Mouse (Mus musculus) midbrain, embryonic 13.5 days (tissue): Measurements from ENCODE around the gene Sec1. TPM values are rescaled to one million over a fixed set of nuclear protein-coding genes. Genes with fewer than 3 reads are reported as not detected.
A peak's percentile ranks its signal among the peaks of the same experiment; 100 is the strongest.

ENCODE experiments used
- ATAC-seq: fragments of 200-750 bp; cut with Nextera tagmentation; 2 replicates; pipeline ENCODE4 v1.8.0; 2017; ENCODE audit warnings: mild to moderate bottlenecking, moderate TSS enrichment, moderate library complexity
- H3K27ac ChIP-seq: fragments of 300-500 bp; sonication (generic); 2 replicates; pipeline ENCODE4 v1.5.1; 2015; ENCODE audit warnings: inconsistent platforms, mild to moderate bottlenecking, moderate library complexity
- H3K27me3 ChIP-seq: fragments of 300-500 bp; sonication (generic); 2 replicates; pipeline ENCODE4 v1.6.1; 2015; ENCODE audit warnings: mild to moderate bottlenecking, inconsistent platforms
- H3K36me3 ChIP-seq: fragments of 300-500 bp; sonication (generic); 2 replicates; pipeline ENCODE4 v1.6.1; 2015; ENCODE audit warnings: mild to moderate bottlenecking, inconsistent platforms
- H3K4me1 ChIP-seq: fragments of 300-500 bp; sonication (generic); replicated peaks from 2 replicates; pipeline ENCODE4 v1.6.1; 2015; ENCODE audit warnings: inconsistent platforms
- H3K4me2 ChIP-seq: fragments of 300-500 bp; sonication (generic); replicated peaks from 2 replicates; pipeline ENCODE4 v1.6.1; 2015; ENCODE audit warnings: moderate library complexity, mild to moderate bottlenecking, inconsistent platforms
- H3K4me3 ChIP-seq: fragments of 300-500 bp; sonication (generic); replicated peaks from 2 replicates; pipeline ENCODE4 v1.5.1; 2015; ENCODE audit warnings: mild to moderate bottlenecking, inconsistent platforms
- H3K9ac ChIP-seq: fragments of 300-500 bp; sonication (generic); replicated peaks from 2 replicates; pipeline ENCODE4 v1.6.1; 2015; ENCODE audit warnings: mild to moderate bottlenecking, inconsistent platforms
- H3K9me3 ChIP-seq: fragments of 300-500 bp; sonication (generic); 2 replicates; pipeline ENCODE4 v1.6.1; 2016; ENCODE audit warnings: mild to moderate bottlenecking, inconsistent platforms
- WGBS: fragments of 180-500 bp; shearing (Covaris S2); methylation state at CpG from one replicate; pipeline ENCODE4 v1.1.7; 2015; 5-methylcytosine and 5-hydroxymethylcytosine counted together
- polyA plus RNA-seq: library from polyadenylated mRNA; unstranded; fragments of >200 nt; fragmentation: Nextera tagmentation; extraction: Ambion mirVana; gene quantifications from 2 replicates; pipeline ENCODE4 v1.2.1, GENCODE M21; 2015

Sec1 gene
- polyA plus RNA-seq, 1 experiment from 2014 or later, result 0.31 TPM

- H3K36me3 ChIP-seq, result no peaks in the 10 kb centered on the region
- H3K9me3 ChIP-seq, result no peaks in the 10 kb centered on the region
- peak overlapping the region; percentile 92 for H3K4me2 ChIP-seq
- peaks cover 69% of the 10 kb centered on the region for H3K4me1 ChIP-seq
- no peak for ATAC-seq
- H3K9ac ChIP-seq, result no peak overlapping the region
- peaks cover 28% of the 10 kb centered on the region for H3K27me3 ChIP-seq
- H3K4me3 ChIP-seq, result peak overlapping the region; percentile 52; the same call in 1 of the 2 replicates
- 83% methylated on average over 11 of the region's 11 CpGs for WGBS
- H3K27ac ChIP-seq, result no peak overlapping the region
Measured at GRCm38 (mm10) chr7:45701607-45702006, 7.4 kb upstream of the Sec1 start.

DNA sequence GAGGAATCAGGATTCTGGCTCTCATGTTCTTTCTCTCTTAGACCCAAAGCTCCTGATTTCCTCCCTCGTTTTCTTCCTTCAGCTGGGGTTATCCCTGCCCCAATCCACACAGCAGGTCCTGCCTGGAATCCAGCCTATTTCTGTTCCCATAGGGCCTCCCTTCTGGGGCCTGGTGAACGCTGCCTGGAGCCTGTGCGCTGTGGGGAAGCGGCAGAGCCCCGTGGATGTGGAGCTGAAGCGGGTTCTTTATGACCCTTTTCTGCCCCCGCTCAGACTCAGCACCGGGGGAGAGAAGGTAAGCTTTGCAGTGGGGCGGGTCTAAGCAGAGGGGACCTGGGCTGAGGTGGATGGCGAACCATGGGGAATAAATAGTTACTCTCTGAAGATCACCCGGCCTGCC, 6.9 kb upstream of the Sec1 start:
- WGBS, result 28% methylated on average over 11 of the region's 11 CpGs
- H3K4me3 ChIP-seq, result peak overlapping the region; percentile 52
- H3K36me3 ChIP-seq, result no peaks in the 10 kb centered on the region
- peaks cover 63% of the 10 kb centered on the region for H3K4me1 ChIP-seq
- peaks cover 28% of the 10 kb centered on the region for H3K27me3 ChIP-seq
- H3K9me3 ChIP-seq, result no peaks in the 10 kb centered on the region
- H3K27ac ChIP-seq, result peak overlapping the region; percentile 85
- H3K4me2 ChIP-seq, result peak overlapping the region; percentile 92
- H3K9ac ChIP-seq, result peak overlapping the region; percentile 53
- ATAC-seq, result no peak

DNA sequence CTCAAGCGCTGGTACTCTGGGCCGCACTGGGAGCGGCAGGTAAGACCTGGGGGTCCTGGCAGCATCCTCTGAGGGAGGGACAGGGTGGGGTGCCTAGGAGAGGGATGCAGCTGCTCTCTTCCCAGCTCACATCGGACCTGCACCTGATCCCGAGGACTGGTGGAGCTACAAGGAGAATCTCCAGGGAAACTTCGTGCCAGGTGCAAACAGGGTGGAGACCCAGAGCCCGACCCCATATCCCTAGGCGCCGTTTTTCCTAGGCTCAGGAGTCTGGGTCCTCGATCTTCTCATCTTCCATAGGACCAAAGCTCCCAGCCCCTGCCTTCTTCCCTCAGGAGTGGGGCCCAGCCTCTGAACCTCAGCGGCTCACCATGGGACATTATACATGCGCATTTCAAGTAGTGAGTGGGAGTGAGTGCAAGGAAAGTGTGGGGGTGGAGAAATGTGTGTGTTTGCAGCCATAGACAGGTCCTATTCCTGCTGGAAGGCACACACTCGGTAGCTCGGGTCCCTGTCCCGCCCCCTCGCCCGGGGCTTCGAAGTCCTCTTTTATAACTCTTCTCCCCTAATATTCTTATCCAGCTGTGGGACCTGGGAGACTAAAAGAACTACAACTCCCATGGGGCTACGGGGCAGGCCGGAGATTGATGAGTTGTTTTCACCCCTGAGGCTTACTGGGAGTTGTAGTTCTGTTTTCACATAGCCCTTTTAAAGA, 6.3 kb upstream of the Sec1 start:
- peak overlapping the region; percentile 80 for H3K9ac ChIP-seq
- peaks cover 28% of the 10 kb centered on the region for H3K27me3 ChIP-seq
- 0% methylated on average over 20 of the region's 20 CpGs for whole genome bisulfite sequencing
- H3K4me2 ChIP-seq, result peak overlapping the region; percentile 92
- H3K4me1 ChIP-seq, result peaks cover 57% of the 10 kb centered on the region
- no peaks in the 10 kb centered on the region for H3K9me3 ChIP-seq
- peak overlapping the region; percentile 52 for H3K4me3 ChIP-seq
- peak; percentile 10 for ATAC-seq
- H3K36me3 ChIP-seq, result no peaks in the 10 kb centered on the region
- H3K27ac ChIP-seq, result peak overlapping the region; percentile 85

DNA sequence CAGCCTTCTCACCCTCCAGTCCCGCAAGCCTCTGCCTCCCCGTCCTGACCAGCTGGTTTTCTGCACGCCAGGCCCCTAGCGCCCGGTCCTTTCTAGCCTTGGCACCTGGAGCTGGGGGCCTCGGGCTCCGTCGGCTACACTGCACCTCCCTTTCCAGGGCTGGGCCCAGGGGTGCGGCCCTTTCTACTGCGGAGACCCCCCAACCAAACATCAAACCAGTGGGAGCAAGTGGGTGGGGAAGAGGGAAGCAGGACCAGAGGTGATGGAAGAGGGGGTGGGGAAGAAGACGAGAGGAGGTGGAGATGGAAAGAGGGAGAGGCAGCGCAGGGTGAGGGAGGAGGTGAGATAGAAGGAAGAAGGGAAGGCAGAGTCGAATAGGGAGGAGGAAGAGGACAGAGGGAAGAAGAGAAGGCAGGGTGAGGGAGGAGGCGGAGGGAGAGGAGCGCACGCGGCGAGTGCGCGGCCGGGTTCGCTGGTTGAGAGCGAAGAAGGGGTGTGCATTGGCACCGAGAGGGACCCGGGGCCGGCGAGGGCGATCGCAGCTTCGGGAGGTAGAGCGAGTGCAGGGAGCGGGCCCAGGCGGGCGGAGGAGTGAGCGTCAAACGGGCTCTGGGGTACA, 5.4 kb upstream of the Sec1 start, which contains the start of gene Car11:
TSS of gene Car11 (plus strand) at position 321 of the 619 bp plus-strand sequence.
- H3K27ac ChIP-seq, result peak within 1 kb of the TSS; percentile 85
- H3K27me3 ChIP-seq, result peaks cover 28% of the 10 kb centered on the region
- peak within 1 kb of the TSS; percentile 52 for H3K4me3 ChIP-seq
- peak within 1 kb of the TSS; percentile 92 for H3K4me2 ChIP-seq
- H3K9ac ChIP-seq, result peak within 1 kb of the TSS; percentile 80
- peaks cover 57% of the 10 kb centered on the region for H3K4me1 ChIP-seq
- H3K9me3 ChIP-seq, result no peaks in the 10 kb centered on the region
- 2% methylated on average over 36 of the region's 36 CpGs for WGBS
- ATAC-seq, result no peak
- H3K36me3 ChIP-seq, result no peaks in the 10 kb centered on the region

- 78% methylated on average over 7 of the region's 7 CpGs for whole genome bisulfite sequencing
- ATAC-seq, result no peak
- Histone ChIP-seq H3K27ac (no peak overlapping the region), H3K9ac (no peak overlapping the region), H3K4me1 (peaks cover 43% of the 10 kb centered on the region), H3K4me3 (no peak overlapping the region), H3K4me2 (no peak overlapping the region), H3K27me3 (peaks cover 28% of the 10 kb centered on the region), H3K36me3 (no peaks in the 10 kb centered on the region), H3K9me3 (no peaks in the 10 kb centered on the region)
Measured at GRCm38 (mm10) chr7:45697894-45698293, 3.7 kb upstream of the Sec1 start.

- peaks cover 19% of the 10 kb centered on the region for H3K4me1 ChIP-seq
- 13% methylated on average over 6 of the region's 6 CpGs for WGBS
- no peak overlapping the region for H3K4me3 ChIP-seq
- H3K9ac ChIP-seq, result no peak overlapping the region
- peaks cover 26% of the 10 kb centered on the region for H3K27me3 ChIP-seq
- no peak overlapping the region for H3K27ac ChIP-seq
- H3K4me2 ChIP-seq, result no peak overlapping the region
- no peaks in the 10 kb centered on the region for H3K9me3 ChIP-seq
- H3K36me3 ChIP-seq, result no peaks in the 10 kb centered on the region
- no peak for ATAC-seq
Measured at GRCm38 (mm10) chr7:45695098-45695497, 896 bp upstream of the Sec1 start.

- H3K9me3 ChIP-seq, result no peaks in the 10 kb centered on the region
- no peak for ATAC-seq
- WGBS, result 71% methylated on average over 2 of the region's 2 CpGs
Measured at GRCm38 (mm10) chr7:45692364-45692763, 1.8 kb downstream of the Sec1 start.

DNA sequence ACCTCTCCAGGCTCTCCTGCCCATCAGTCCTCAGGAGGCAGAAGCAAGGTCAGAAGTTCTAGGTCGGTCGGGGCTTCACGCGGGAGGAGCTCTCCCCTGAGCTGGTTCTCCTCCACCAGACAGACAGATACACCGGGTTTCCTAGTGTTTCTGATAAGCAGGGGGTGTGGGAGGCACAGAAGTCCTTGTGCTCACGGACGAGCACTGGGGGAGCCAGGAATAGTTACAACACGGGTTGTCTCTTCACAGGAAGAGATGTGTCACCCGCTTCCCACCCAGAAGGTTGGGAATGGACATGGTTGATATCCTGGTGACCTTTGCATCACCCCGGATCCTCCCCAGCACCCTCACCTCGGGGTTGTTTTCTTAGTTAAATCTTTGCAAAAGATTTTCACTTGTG, 4.4 kb downstream of the Sec1 start:
- Histone ChIP-seq H3K27ac (no peak overlapping the region), H3K36me3 (no peaks in the 10 kb centered on the region), H3K4me2 (no peak overlapping the region), H3K4me3 (no peak overlapping the region), H3K27me3 (0 out of 2 replicates have a peak, but pooled peaks cover 3% of the 10 kb centered on the region), H3K9ac (no peak overlapping the region), H3K4me1 (0 out of 2 replicates have a peak, but pooled peaks cover 2% of the 10 kb centered on the region), H3K9me3 (no peaks in the 10 kb centered on the region)
- 86% methylated on average over 11 of the region's 11 CpGs for WGBS
- no peak for ATAC-seq

More at GRCm38 (mm10) chr7:45692364-45692763, 1.8 kb downstream of the Sec1 start:
- 0 out of 2 replicates have a peak, but pooled peaks cover 5% of the 10 kb centered on the region for H3K4me1 ChIP-seq
- no peak overlapping the region for H3K27ac ChIP-seq
- H3K27me3 ChIP-seq, result 0 out of 2 replicates have a peak, but pooled peaks cover 3% of the 10 kb centered on the region
- H3K36me3 ChIP-seq, result no peaks in the 10 kb centered on the region
- no peak overlapping the region for H3K4me3 ChIP-seq
- H3K4me2 ChIP-seq, result no peak overlapping the region
- H3K9ac ChIP-seq, result no peak overlapping the region

- Histone ChIP-seq H3K9me3 (no peaks in the 10 kb centered on the region), H3K27me3 (0 out of 2 replicates have a peak, but pooled peaks cover 3% of the 10 kb centered on the region), H3K9ac (no peak overlapping the region), H3K4me1 (no peaks in the 10 kb centered on the region), H3K36me3 (no peaks in the 10 kb centered on the region), H3K4me2 (no peak overlapping the region), H3K4me3 (no peak overlapping the region), H3K27ac (no peak overlapping the region)
- 66% methylated on average over 6 of the region's 6 CpGs for WGBS
- no peak for ATAC-seq
Measured at GRCm38 (mm10) chr7:45689099-45689498, 5.1 kb downstream of the Sec1 start.

DNA sequence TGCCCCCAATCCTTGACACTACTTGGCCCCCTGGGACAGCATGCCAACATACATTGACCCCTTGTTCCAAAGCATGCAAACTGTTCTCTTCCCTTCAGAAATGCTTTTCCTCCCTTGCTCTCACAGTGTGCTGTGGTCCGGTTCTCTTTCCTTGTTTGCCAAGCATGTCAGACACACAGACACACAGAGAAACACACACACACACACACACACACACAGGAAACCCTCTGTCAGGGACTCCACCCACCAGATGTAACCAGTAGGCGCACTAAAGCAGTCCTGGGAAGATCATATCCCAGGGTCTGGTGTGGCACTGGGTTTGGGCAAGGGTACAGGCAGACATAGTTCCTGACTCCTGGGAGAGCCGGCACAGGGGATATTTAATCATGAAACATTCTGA, 7.4 kb downstream of the Sec1 start:
- no peak overlapping the region for H3K4me2 ChIP-seq
- no peak overlapping the region for H3K27ac ChIP-seq
- H3K4me1 ChIP-seq, result peaks cover 11% of the 10 kb centered on the region
- no peaks in the 10 kb centered on the region for H3K9me3 ChIP-seq
- WGBS, result 74% methylated on average over 3 of the region's 3 CpGs
- H3K4me3 ChIP-seq, result no peak overlapping the region
- H3K36me3 ChIP-seq, result no peaks in the 10 kb centered on the region
- H3K9ac ChIP-seq, result no peak overlapping the region
- no peaks in the 10 kb centered on the region for H3K27me3 ChIP-seq
- no peak for ATAC-seq

GRCm38 (mm10) chr7:45685811-45686210, 8.4 kb downstream of the Sec1 start:
- 69% methylated on average over 10 of the region's 10 CpGs for WGBS
- Histone ChIP-seq H3K9me3 (no peaks in the 10 kb centered on the region), H3K4me3 (no peak overlapping the region), H3K4me1 (peaks cover 11% of the 10 kb centered on the region), H3K4me2 (no peak overlapping the region), H3K27me3 (no peaks in the 10 kb centered on the region), H3K9ac (no peak overlapping the region), H3K27ac (no peak overlapping the region), H3K36me3 (no peaks in the 10 kb centered on the region)
- no peak for ATAC-seq

- H3K9ac ChIP-seq, result 0 out of 2 replicates have a peak within 1 kb of the TSS, but pooled peaks have one; percentile 46
- peaks cover 11% of the 10 kb centered on the region for H3K4me1 ChIP-seq
- H3K4me2 ChIP-seq, result no peak within 1 kb of the TSS
- ATAC-seq, result no peak
- no peaks in the 10 kb centered on the region for H3K9me3 ChIP-seq
- 76% methylated on average over 7 of the region's 7 CpGs for WGBS
- H3K27me3 ChIP-seq, result no peaks in the 10 kb centered on the region
- H3K4me3 ChIP-seq, result 0 out of 2 replicates have a peak within 1 kb of the TSS, but pooled peaks have one; percentile 11
- H3K27ac ChIP-seq, result peak within 1 kb of the TSS; percentile 74; the same call in 1 of the 2 replicates
- no peaks in the 10 kb centered on the region for H3K36me3 ChIP-seq
Measured at GRCm38 (mm10) chr7:45683396-45684050, 10.7 kb downstream of the Sec1 start, which contains the start of gene Ntn5. Gene Ntn5, plus strand, starts transcription at chr7:45684022.
